Mouse (Mus musculus): ENCODE data around the gene Plekha6.

Plekha6 gene

DNA sequence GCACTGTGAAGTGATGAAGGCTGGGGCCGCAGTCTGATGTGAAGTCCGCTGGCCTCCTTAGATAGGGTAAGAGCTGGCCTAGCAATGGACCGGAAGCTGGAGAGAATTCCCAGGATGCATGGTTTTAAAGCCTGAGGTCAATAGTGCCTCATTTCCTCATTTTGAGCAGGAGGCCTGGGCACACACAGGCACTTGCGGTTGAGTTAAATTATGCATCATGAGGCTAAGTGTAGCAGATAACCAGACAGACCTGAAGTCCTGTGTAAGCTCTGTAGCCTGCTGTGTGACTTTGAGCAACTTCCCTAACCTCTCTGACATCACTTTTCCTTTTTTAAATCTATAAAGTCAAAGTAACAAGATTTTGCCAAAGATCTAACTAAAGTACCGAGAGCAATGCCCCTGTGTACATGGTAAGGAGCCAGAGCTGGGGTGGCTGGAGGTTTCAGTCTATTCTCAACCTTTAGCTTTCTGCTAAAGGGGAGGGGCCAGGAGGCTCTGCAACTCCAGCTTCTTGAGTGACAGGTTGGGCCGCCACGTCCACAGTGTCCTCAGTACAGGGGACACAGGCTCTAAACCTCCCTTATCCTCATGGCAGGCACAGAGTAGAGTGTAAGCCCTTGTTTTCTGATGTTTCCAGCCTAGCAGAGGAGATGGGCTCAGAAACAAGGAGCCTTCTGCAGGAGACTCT, 50.8 kb downstream of the Plekha6 start:
- DNase-seq (ENCODE audit: low spot score in 2 of 2) = no peak

DNA sequence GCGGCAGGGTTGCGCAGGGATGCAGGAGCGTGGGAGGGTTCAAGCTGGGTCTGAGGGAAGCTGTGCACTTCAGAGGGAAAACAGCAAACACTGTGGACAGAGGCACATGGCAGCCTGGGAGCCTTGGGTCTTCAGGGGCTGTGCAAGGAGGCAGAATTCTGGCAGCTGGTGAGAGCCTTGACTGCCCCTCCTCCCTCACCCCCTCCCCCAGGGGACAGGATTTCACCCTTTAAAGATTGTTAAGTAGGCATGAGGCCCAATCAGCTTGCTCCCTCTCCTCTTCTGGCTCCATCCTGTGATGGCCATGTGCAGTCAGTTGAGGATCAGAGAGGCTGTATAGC, 51.3 kb downstream of the Plekha6 start:
- no peak for DNase-seq (ENCODE audit: low spot score in 2 of 2)

DNA sequence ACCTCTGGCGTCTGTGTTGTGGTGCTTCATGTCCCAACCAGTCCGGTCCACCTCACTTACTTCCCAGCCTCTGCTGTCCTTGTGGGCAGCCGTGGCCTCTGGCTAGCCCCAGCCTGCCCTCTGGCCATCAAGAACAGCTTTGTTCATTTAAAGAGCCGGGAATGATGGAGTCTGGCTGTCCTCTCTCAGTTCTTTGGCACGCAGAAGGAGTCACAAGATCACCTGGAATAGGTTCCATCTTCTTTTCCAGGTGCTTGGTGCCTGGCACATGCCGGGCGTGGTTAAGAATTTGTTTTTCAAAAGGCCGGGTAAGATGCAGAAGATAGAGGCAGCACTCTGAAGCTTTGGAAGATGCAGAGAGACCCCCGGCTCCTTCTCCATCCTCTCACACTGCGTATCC, 51.7 kb downstream of the Plekha6 start:
- no peak for DNase-seq (ENCODE audit: low spot score in 2 of 2)

DNA sequence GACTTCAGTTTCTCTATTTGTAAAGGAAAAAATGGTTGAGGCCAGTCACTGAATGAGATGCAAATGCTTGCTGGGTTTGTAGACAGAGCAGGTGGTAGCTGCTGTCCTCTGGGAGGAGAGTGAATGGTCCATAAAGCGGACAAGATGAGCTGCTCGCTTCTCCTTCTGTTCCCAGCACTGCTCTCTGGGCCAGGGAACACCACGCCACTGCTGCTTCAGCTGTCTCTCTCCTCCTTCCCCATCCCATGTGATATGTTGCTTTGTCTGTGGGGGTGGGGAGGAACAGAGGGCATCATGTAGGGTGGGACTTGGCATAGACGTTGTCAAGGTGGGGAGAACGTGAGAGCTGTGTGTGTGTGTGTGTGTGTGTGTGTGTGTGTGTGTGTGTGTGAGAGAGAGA, 53.0 kb downstream of the Plekha6 start:
- DNase-seq (ENCODE audit: low spot score in 2 of 2) = no peak

DNA sequence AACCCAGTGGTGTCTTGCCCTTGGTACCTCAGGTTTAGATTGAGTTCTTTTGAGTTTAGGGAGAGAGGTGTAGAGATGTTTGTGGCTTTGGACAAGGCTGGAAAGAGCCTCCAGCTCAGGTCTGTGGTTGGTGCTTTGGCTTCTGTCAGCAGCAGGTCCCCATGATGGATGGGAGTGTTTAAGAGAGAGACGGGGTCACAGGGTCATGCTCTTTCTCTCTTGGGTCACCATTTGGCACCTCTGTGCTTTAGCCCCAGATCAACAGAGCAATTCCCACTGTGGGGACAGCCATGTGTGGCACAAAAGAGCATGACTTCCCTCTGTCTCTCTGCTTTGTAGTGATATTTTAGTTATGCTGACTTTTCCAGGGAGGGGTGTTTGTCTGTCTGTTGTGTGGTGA, 55.1 kb downstream of the Plekha6 start:
- DNase-seq (ENCODE audit: low spot score in 2 of 2) = no peak

DNA sequence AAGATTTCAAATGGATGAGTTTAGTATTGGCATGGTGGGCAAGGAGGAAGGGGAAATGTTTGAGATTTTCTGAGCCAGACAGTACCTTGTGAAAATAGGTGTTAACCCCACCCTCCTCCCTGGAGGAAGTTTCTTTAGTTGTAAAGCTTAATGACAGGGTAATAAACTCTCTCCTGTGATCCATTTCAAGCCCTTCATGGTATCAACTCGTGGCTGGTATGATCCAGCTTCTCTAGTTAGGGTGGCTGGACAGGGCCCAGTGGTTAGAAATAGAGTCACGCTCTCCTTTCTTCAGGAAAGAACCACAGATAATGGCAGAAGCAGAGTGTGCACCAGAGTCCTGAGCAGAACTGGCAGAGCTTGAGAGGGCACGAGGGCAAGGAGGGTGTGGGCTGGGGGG, 57.4 kb downstream of the Plekha6 start:
- DNase-seq (ENCODE audit: low spot score in 2 of 2) = no peak

DNA sequence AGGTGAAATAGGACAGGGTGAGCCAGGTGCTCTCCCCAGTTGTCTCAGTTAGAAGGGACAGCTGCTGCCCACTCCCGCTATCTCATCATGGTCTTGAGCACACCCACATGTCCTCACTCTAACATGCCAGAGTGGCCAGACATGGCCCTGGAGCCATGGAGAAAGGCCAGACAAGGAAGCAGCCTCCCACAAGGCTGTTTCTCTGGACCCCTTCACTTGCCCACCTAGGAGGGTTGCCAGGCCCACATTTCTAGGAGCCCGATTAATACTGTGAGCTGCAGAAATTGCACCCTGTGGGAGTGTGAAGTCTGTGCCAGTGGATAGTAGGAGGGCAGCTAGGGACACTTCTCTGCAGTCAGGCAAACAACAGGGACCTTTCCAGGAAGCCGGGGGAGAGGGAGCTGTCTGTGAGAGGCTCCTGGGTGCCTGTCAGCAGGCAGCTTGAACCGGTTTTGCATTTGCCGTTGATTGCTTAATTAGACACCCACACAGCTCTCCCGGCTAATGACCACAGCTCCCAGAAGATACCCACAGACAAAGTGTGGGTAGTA, 58.5 kb downstream of the Plekha6 start:
- DNase-seq (ENCODE audit: low spot score in 2 of 2) = no peak

DNA sequence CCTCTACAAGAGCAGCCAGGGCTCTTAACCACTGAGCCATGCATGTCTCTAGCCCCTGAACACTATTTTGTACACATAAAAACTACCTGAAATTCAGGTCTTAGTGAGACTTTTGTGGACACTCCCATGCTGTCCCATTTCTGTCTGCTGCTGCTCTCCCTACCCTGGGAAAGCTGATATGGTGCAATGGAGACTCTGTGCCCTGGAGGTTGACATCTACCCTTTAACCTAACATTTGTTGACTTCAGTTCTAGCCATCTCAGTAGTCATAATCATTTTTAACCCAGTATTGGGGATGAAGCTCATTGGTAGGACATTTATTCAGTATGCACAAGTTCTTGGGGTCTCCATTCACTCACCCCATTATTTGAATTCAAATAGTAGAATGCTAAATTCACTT, 60.7 kb downstream of the Plekha6 start:
- DNase-seq (ENCODE audit: low spot score in 2 of 2) = no peak

DNA sequence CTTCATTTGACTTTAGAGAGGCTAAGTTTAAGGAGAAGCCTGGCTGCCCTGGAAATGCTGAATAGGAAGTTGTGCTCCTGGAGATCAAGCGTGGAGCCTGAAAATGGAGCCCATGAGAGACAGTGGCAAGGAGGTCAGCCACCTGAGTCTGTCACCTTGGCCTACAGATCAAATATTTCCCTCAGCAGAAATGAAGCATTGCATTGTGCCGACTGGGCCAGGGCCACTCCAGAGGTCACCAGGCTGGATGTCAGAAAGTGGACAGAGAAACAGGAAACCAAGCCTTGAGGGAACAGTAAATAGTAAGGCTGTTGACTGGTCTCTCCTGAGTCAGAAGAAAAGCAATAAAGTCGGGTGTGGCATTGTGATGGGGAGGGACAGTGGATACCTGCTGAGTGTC, 61.1 kb downstream of the Plekha6 start:
- no peak for DNase-seq (ENCODE audit: low spot score in 2 of 2)

DNA sequence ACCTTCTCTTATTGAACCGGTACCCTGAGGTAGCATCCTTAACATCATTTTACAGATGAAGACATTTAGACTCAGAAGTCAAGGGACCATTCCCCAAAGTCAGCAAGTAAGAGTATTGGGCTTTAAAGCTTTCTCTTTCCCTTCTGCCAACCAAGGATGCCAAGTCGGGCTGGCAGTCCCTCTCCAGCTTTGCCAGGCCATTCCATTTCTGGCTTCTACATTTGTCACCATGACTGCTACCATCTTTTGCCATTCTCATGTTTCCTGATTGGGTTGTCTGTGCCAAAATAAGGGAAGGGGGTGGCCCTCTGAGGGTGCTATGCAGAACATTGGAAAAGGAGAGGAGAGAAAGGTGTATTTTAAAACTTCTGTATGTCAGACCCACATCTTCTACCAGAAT, 61.6 kb downstream of the Plekha6 start:
- DNase-seq (ENCODE audit: low spot score in 2 of 2) = no peak

DNA sequence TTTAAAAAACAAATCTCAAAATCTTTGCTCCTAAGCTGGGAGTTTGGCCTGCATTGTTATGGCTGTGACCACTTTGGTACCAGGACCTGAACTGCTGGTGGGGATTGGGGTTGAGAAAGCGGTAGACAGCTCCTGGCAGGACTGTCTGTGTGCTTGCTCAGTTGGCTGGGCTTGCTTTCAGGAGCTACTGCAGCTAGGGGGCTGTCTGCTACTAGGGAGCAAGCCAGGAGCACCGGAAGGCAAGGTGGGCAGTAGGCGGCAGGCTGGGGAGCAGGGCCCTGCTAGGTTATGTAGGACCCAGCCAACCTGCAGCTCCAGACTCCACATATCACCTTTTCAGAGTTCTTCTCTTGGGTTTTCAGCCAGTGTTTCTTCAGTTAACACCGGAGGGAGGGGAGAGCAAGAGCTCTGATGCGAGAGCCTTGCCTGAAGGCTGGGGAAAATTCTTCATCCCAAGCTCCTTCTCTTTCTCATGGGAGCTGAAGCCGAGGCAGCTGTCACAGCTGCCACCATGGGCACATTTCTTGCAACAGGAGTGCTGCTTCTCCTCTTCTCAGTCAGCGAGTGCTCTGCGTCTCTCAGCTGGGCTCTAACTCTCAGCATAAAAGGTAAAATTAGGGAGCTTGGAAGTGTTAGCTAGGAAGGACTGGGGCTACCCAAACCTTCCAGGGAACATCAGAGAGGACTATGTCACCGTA, 62.1 kb downstream of the Plekha6 start:
- no peak for DNase-seq (ENCODE audit: low spot score in 2 of 2)

DNA sequence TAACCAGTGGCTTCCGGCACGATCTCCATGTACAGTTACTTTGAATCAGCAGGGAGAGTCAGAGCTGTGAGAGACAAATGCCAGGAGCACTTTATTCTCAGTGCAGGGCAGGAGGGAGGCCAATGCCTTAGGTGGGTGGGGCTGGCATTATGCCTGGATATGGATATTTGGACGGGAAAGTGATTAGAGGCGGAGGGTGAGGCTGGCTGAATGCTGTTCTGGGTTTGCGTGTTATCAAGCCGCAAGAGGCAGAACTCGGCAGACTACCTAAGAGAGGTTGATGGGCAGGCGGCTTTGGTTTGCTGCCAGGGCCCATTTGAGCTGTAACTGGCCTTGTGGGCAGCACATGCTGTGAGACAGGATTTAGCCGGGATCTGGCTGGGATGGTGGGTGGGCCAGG, 62.9 kb downstream of the Plekha6 start:
- no peak for DNase-seq (ENCODE audit: low spot score in 2 of 2)

DNA sequence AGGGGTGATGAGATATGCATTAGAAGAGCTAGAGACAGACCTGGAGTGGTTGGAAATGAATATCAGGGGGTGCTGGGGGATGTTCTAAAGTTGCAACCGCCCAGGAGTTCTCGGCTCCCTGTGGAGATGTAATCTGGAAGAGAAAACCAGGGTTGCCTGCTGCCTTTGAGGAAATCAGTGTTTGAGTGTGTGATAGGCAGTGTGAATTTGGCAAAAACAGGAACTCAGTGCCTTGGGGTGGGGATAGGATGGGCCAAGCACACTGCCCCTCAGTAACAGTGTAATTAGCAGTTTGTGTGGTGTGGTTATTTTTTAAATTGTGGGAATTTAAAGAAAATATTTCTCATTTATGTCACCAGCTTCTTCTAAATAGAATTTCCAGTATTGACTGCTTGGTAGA, 63.4 kb downstream of the Plekha6 start:
- no peak for DNase-seq (ENCODE audit: low spot score in 2 of 2)

DNA sequence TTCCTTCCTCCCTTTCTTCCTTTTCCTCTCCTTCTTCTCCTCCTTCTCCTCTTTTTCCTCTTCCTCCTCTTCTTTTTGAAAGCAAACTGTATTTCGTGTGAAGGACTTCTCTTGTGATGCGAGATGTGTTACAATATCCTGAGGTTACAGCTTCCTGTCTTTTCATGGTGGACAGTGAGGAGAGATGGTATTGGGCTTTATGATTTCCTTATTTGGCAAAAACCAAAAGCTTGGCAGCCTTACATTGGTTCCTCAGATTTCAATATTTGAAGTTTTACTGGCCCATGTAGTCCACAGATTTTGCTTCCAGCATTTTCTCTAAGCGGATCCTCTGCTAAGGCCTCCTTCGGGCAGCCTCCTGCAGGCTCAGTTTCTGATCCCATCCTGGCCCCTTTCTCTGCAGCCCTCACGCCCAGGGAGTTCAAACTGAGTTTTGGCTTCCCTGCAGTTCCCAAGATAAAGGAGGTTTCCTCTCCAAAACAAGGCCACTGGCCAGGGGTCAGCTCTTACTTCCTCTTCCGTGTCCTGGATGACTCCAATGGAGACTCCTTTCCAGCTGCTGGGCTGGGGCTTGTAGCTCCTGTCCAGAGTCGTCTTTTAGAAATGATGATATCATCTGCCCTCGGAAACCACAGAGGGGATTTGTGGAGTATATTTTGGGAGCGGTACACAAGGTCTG, 64.9 kb downstream of the Plekha6 start:
- no peak for DNase-seq (ENCODE audit: low spot score in 2 of 2)

DNA sequence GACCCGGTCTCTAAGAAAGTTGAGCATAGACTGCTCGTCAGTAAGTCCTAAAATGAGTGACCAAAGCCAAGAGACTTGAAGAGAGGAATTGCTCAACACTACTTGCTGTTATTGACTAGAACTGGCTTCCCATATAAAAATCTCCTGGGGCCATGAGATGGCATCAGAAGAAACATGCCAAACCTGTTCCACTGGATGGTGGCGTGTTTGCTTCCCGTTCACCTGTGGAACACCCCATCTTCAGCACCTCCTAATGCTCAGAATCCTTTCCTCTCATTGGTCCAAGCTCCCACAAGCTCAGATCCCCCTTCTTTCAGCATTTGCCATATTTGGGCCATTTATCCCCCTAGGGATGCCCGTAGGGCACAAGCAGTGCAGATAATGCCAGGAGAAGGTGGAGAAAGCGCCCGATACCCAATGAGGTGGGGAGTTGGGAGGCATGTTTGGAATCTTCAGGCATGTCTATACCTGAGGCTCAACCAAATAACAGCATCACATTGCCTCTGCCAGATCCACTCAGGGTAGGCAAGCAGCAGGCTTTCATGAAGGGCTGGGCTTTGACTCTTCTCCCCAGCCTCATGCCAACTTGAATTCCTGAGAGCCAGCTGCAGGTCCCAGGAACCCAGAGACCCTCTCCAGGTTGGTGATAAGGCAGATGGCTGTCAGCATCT, 67.6 kb downstream of the Plekha6 start:
- no peak for DNase-seq (ENCODE audit: low spot score in 2 of 2)

DNA sequence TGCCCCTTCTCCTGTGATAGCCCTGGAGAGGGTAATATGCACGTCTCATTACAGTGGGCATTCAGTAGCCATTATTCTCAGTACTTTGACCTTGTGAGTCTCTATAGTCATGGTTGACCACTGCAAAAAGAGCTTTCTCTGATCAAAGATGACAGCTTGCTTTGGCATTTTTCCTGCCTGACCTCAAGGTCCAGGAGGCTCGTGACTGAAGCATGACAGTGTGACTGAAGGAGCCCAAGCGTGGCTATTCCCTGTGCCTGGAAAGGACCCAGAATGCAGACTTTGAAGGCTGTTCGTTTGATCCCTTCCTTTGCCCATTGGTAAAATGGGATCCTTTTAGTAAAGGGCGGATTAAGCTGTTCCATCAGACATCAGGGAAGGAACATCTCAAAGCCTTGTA, 71.9 kb downstream of the Plekha6 start:
- no peak for DNase-seq (ENCODE audit: low spot score in 2 of 2)

DNA sequence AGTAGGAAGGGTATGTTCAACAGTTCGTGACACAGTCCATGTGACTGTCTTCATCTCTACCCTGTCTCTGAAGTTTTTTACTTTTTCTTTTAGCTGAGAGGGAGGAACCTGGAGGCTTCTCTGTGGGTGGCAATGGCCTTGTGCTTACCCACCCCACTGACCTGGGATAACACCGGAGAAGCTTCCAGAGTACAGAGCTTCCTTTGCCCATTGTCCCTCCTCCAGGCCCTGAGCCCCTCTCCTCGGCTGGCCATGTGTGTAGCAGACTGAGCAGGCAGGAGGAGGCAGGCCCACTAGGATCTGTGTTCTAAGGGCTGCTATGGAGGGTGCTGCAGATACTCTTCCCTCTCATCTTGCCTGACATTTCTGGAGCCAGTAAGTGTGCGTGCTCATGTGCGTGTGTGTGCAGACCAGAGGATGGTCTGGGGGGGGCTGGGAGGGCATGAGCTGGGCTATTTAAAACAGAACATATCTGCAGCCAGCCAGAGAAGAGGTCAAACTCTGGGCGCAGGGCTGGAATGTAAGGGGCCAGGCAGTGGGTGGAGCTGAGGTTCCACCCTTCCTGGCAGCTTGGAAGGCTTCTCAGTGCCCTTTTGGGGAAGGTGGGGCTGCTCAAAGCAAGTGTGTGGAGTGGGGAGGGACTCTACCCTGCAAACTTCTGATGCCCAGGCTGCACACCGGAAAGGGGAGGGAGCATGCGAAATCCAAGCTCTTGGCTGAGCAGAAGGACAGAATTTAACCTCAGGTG, 72.9 kb downstream of the Plekha6 start:
- DNase-seq (ENCODE audit: low spot score in 2 of 2) = no peak

DNA sequence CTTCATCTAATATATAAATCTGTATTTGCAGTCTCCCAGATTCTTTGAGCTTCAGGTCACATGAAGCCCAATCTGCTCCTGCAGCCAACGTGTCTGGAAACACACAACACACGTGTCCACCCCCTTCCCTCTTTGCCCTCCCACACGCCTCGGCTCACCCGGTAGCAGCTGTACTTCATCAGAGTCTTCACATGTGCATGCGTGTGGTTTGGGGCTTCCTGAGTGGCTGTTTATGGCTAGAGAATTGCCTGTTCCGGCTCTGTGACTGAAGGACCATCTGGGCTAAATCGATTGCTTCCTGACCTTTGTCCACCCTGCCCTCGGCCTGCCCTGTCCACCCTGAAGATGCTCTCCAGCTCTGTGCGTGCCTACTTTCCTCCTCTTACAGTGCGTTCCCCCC, 73.7 kb downstream of the Plekha6 start:
- DNase-seq (ENCODE audit: low spot score in 2 of 2) = peak; percentile 32 to 41

DNA sequence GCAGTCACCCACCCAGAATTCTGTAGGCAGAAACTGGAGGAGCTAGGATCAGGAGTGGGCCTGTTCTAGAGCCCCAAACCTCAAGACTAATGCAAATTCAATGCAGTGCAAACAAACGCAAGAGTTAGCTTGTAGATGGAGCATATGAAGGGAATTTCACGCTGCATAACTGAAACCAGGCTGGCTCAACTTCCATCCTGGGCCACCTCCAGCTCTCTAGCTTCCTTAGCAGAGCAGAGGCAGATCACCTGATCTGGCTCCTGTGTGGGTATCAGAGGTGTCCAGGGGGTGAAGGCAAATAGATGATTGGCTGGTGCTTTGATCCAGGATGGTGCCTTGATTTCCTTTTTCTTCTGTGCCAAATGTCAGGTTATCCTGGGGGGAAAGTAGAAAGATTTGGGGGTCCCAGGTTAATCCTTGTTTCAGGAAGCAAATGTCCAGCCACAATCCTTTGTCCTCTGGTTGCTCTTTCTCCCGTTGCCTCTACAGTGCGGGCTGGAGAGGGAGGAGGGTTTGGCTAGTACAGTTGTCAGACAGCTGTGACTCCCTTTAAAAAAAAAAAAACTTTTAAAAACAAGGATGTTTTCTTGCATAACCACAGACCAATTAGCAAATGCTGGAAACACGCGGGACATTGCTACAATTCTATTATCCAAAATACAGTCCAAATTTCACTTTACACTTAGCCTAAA, 75.3 kb downstream of the Plekha6 start:
- no peak for DNase-seq (ENCODE audit: low spot score in 2 of 2)

DNA sequence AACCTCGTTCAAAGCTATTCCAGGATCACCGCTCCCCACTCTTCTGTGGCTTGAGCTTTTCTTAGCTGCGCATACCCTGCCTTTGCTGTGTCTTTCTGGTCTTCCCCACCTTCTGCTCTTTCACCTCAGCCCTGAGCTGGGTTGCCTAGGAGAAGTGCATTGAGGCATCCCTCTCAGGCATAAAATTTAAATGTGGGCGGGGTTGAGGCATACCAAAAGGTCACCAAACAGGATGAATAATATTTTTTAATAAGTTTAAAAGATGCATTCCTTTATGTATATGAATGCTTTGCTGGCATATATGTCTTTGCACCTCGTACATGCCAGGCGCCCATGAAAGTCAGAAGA, 75.8 kb downstream of the Plekha6 start:
- no peak for DNase-seq (ENCODE audit: low spot score in 2 of 2)

DNA sequence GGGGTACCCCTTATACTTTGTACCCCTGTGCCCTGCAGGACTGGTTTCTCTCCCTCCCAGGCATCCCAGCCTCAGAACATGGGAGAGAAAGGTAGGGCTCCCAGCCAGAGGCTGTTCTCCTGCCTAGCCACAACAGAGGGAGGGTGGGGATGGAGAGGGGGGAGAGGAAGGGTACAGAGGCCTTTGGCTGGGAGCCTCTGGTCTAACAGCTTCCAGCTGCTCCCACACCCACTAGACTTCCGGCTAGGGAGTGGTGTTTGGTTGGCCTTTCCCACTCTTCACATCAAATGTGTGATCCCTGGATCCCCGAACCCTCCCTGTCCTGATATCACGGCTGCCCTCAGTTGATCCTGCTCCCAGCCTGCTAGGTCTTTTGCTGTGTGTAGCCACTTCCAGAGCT, 76.9 kb downstream of the Plekha6 start:
- no peak for DNase-seq (ENCODE audit: low spot score in 2 of 2)

Measured in natural killer cell, adult 2 months (primary cell).